Mouse (Mus musculus) neural tube, embryonic 12.5 days (tissue): ENCODE measurements around the gene Afg1l. TPM values are rescaled to one million over a fixed set of nuclear protein-coding genes. Genes with fewer than 3 reads are reported as not detected.

Experiments
- ATAC-seq: fragments of 200-750 bp; cut with Nextera tagmentation; 2 replicates; pipeline ENCODE4 v1.8.0; 2017; ENCODE audit warnings: low read depth, mild to moderate bottlenecking, moderate TSS enrichment, moderate library complexity; ENCODE audit not compliant: low FRiP score
- H3K27ac ChIP-seq: fragments of 300-500 bp; sonication (generic); 2 replicates; pipeline ENCODE4 v1.5.1; 2016
- H3K27me3 ChIP-seq: fragments of 300-500 bp; sonication (generic); replicated peaks from 2 replicates; pipeline ENCODE4 v1.6.1; 2016; ENCODE audit warnings: mild to moderate bottlenecking
- H3K36me3 ChIP-seq: fragments of 300-500 bp; sonication (generic); 2 replicates; pipeline ENCODE4 v1.6.1; 2016; ENCODE audit warnings: mild to moderate bottlenecking
- H3K4me1 ChIP-seq: fragments of 300-500 bp; sonication (generic); 2 replicates; pipeline ENCODE4 v1.6.1; 2016
- H3K4me2 ChIP-seq: fragments of 300-500 bp; sonication (generic); replicated peaks from 2 replicates; pipeline ENCODE4 v1.6.1; 2016; ENCODE audit warnings: mild to moderate bottlenecking
- H3K4me3 ChIP-seq: fragments of 300-500 bp; sonication (generic); 2 replicates; pipeline ENCODE4 v1.5.1; 2016
- H3K9ac ChIP-seq: fragments of 300-500 bp; sonication (generic); 2 replicates; pipeline ENCODE4 v1.6.1; 2016; ENCODE audit warnings: mild to moderate bottlenecking
- H3K9me3 ChIP-seq: fragments of 300-500 bp; sonication (generic); 2 replicates; pipeline ENCODE4 v1.6.1; 2016; ENCODE audit warnings: mild to moderate bottlenecking
- WGBS: fragments of 180-500 bp; shearing (Covaris S2); methylation state at CpG from one replicate; pipeline ENCODE4 v1.1.7; 2016; 5-methylcytosine and 5-hydroxymethylcytosine counted together
- polyA plus RNA-seq: library from polyadenylated mRNA; unstranded; fragments of >200 nt; fragmentation: Nextera tagmentation; extraction: Ambion mirVana; gene quantifications from 2 replicates; pipeline ENCODE4 v1.2.1, GENCODE M21; 2016

Gene Afg1l
- polyA plus RNA-seq, 1 experiment from 2014 or later = 5.1 TPM

DNA sequence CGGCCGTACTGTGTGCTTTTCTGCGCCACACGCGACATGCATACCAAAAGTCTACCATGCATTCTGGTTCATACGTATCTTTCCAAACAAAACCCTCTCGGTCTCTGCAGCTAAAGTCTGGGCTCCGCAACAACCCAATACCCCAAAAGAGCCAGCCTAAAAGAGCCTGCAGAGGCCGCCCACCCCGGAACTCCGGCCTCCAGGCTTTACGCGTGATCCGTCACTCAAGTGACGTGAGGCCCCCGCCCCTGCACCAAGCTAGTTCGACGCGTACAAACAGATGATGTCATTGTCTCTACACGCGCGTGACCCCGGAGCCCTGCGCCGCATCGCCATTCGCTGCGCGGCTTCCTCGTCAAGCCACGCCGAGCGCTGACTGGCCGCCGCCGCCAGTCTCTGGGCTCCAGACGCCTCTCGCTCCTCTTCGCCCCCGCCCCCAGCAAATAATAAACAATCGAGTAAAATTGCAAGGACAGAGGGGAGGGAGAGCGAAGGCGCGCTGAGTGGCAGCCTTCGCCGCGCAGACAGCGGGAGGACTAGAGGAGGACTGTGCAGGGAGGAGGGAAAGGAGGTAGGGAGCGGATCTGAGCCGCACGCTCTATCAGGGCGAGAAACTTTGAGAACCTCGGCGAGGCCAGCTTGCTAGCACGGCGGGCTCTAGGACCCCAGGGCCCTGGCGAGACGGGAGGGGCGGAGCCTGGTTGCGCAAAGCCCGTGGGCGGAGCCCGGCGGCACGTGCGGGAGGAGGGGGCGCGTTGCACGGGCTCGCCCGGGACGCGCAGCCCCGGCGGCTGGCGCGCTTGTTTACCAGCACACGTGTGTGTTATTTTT lies 200.7 kb downstream of the Afg1l start:
- peak; percentile 90 for ATAC-seq
- Histone ChIP-seq H3K4me3 (peak overlapping the region; percentile 80), H3K27me3 (peaks cover 12% of the 10 kb centered on the region), H3K9ac (peak overlapping the region; percentile 78), H3K4me2 (peak overlapping the region; percentile 98), H3K4me1 (peaks cover 25% of the 10 kb centered on the region), H3K9me3 (no peaks in the 10 kb centered on the region), H3K27ac (peak overlapping the region; percentile 92), H3K36me3 (no peaks in the 10 kb centered on the region)
- WGBS = under 1% methylated on average over 78 of the region's 78 CpGs

DNA sequence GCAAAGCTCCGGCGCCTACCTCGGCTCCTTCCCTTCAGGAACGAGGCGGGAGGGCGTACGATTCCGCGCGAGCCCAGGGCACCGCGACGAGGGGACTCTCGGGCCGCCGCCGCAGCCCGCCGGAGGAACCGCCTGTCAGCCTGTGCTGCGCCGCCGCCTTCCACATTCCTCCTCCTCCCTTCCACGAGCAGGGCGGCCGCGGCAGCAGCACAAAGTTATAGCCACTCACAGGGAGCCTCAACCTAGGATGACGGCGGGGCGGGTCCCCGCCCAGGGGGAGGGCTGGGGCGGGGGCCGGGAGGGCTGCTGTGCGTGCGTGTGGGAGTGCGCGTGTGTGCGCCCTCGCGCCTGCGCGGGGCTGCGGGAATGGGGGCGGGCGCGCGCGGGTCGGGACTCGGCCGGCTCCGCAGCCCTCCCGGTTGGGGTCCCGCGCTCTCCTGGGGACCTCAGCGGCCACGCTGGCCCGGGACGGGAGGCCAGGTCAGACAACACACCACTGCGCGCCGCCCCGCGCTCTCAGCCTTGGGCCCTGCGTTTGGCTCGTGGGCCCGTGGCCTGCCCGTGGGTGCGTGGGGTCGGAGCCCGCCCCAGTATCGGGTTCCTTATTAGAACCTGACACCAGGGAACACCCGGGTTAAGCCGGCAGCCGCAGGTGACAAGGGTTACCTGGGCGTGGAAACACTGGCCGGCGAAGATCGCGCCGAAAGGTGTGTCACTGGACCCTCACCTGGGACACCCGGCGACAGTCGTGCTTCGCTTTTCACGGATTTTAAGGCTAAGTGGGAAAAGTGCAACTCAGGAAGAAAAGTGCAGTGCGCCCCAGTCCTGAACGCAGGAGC lies 201.6 kb downstream of the Afg1l start, which contains the start of gene Foxo3:
Gene Foxo3, minus strand, starts transcription at position 249 of the 839 bp plus-strand sequence.
- peaks cover 12% of the 10 kb centered on the region for H3K27me3 ChIP-seq
- H3K4me1 ChIP-seq = peaks cover 28% of the 10 kb centered on the region
- no peaks in the 10 kb centered on the region for H3K9me3 ChIP-seq
- ATAC-seq = peak; percentile 71
- H3K9ac ChIP-seq = peak within 1 kb of the TSS; percentile 78
- peak within 1 kb of the TSS; percentile 98 for H3K4me2 ChIP-seq
- H3K27ac ChIP-seq = peak within 1 kb of the TSS; percentile 92
- H3K36me3 ChIP-seq = no peaks in the 10 kb centered on the region
- under 1% methylated on average over 79 of the region's 88 CpGs for WGBS
- H3K4me3 ChIP-seq = peak within 1 kb of the TSS; percentile 80

DNA sequence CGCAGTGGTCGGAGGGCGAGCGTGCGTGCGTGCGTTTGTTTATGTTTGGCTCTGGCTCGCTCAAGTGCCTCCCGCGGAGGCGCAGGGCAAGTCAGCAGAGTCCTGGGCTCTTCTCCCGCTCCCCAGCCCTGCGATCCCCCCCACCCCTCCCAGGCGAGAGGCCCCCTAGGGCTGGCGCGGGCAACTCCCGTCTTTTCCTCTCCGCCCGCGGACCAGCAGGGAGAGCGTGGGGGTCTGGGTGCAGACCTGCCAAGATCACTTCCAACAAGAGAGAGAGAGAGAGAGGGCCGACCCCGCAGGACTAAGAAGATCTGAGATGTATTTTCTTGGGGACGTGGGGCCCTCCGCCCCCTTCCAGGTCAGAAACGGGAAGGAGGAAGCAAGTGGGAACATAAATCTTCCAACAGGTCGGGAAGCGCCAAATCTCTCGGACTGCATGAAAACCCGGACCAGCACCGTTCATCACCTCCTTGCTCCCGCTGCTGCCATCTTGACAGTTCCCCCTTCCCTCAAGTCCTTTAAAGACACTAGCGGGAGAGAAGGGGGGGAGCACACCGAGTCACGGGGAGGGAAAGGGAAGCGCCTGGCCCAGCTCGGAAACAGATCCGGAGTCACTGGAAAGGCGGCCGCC lies 202.4 kb downstream of the Afg1l start:
- Histone ChIP-seq H3K36me3 (no peaks in the 10 kb centered on the region), H3K4me1 (peaks cover 35% of the 10 kb centered on the region)
- under 1% methylated on average over 40 of the region's 40 CpGs for WGBS

DNA sequence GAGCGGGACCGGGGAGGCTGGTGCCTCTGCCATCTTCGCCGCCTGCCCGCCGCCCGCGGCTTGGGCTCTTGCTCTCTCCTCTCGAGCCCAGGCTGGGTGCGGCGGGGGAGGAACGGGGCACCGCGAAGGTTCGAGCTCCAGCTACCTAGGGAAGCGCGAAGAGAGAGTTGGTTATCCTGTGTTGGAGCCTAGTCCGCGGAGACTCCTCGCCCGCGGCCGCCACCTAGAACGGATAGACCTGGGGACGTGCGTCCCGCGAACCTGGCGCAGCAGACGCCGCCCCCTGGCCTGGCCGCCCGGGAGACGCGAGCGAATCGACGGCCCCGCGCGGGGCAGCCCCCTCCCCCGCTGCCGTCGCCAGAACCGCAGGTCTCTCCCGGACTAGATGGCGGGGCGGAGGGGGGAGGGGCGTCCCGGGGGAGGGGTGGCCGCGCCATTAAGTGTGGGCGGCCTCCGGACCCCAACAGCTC lies 202.9 kb downstream of the Afg1l start:
- Histone ChIP-seq H3K36me3 (no peaks in the 10 kb centered on the region), H3K9me3 (no peaks in the 10 kb centered on the region), H3K27me3 (peaks cover 12% of the 10 kb centered on the region), H3K9ac (peak overlapping the region; percentile 78), H3K4me2 (peak overlapping the region; percentile 98), H3K4me3 (peak overlapping the region; percentile 80), H3K4me1 (peaks cover 36% of the 10 kb centered on the region), H3K27ac (peak overlapping the region; percentile 92; the same call in 1 of the 2 replicates)
- under 1% methylated on average over 50 of the region's 54 CpGs for WGBS
- ATAC-seq = no peak

More for the DNA sequence above, 202.4 kb downstream of the Afg1l start:
- Histone ChIP-seq H3K4me3 (peak overlapping the region; percentile 80), H3K27me3 (peaks cover 12% of the 10 kb centered on the region), H3K4me2 (peak overlapping the region; percentile 98), H3K9me3 (no peaks in the 10 kb centered on the region), H3K9ac (peak overlapping the region; percentile 78), H3K27ac (peak overlapping the region; percentile 92)
- peak; percentile 1; the same call in 1 of the 2 replicates for ATAC-seq

DNA sequence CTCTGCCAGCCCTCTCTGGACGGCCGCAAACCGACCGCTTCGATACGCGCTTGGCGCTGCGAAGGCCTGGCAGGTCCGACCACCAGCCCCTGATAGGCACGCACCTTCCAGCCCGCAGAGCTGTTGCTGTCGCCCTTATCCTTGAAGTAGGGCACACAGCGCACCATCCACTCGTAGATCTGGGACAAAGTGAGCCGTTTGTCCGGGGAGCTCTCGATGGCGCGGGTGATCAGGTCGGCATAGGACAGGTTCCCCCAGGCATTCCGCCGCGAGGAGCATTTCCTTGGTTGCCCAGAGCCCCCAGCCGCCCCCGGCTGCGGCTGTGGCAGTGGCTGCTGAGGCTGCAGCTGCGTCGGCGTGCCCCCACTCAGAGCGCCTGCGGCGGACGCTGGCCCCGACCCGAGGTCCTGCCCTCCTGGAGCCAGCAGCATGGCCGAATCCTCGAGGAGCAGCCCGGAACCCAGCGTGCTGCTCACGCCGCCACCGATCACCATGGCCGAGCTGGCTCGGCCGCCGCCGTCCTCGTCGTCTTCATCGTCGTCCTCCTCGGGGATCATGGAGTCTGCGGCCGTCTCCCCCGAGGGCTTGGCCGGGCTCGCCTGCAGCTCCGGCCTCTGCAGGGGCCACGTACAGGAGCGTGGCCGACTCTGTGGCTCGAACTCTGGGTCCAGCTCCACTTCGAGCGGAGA lies 203.5 kb downstream of the Afg1l start:
- Histone ChIP-seq H3K4me1 (peaks cover 36% of the 10 kb centered on the region), H3K9me3 (no peaks in the 10 kb centered on the region), H3K27me3 (peaks cover 12% of the 10 kb centered on the region), H3K36me3 (no peaks in the 10 kb centered on the region), H3K4me3 (peak overlapping the region; percentile 80), H3K27ac (no peak overlapping the region), H3K4me2 (peak overlapping the region; percentile 98), H3K9ac (peak overlapping the region; percentile 78)
- ATAC-seq = no peak
- 1% methylated on average over 65 of the region's 65 CpGs for WGBS

DNA sequence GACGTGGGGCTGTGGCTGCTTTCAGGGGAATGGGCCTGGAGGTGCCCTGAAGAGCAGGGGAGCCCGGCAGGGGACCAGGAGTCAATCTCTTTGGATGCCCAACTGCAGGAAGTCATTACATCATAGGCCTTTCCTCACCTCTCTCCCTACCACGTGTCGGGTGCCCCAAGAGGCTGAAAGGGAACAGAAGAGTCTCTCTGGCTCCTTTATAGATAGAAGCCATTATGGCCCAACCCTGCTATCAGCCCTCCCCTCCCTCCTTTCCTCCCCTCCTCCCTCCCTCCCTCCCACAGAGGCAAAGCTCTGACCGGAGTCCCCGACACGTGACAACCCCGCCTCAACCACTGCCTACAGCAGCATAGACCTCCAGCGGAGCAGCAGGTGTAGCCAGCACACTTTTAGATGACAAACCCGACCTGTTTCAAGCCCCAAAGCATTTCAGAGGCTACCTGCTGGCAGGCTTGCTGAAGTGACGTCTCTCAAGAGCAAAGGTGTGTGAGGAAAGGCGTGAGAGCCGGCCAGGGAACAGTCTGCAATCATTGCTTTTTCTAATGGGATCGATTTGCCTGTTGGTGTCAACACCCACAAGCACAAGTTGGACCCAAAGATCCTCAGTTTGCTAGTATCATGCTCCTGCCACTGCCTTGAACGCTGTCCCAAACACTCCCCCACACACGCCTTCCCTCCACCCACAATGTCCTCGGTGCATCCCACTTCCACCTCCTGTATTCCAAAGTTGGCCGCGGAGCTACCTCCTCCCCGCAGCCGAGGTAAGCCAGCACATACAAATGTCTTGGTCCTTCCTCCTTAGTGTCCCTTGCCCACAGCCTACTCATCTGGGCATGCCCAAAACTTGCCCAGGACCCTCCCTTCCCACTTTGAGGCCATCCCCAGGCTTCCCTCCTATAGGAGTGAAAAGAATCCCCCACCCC lies 204.3 kb downstream of the Afg1l start:
- Histone ChIP-seq H3K4me3 (peak overlapping the region; percentile 80), H3K4me1 (peaks cover 40% of the 10 kb centered on the region), H3K4me2 (peak overlapping the region; percentile 98), H3K27ac (no peak overlapping the region), H3K27me3 (peaks cover 12% of the 10 kb centered on the region), H3K9me3 (no peaks in the 10 kb centered on the region), H3K9ac (peak overlapping the region; percentile 78), H3K36me3 (no peaks in the 10 kb centered on the region)
- WGBS = 4% methylated on average over 21 of the region's 21 CpGs
- no peak for ATAC-seq

DNA sequence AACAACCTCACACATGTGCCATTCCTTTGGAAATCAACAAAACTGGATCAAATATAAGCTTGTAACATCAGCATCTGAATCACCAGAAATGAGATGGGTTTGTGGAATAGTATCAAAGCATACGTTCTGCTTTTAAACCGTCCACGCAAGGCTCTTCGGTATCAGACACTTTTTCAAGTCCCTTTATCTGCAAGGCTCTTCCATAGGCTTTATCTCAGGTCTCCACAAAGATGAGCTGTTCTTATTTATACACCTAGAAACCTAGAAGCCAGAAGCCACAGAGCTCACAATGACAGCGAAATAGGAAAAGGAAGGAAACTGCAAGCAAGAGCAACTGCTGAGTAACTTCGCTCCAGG lies 205.0 kb downstream of the Afg1l start:
- Histone ChIP-seq H3K4me1 (peaks cover 37% of the 10 kb centered on the region), H3K36me3 (no peaks in the 10 kb centered on the region), H3K27ac (no peak overlapping the region), H3K4me2 (peak overlapping the region; percentile 98), H3K4me3 (peak overlapping the region; percentile 80), H3K27me3 (peaks cover 12% of the 10 kb centered on the region), H3K9me3 (no peaks in the 10 kb centered on the region), H3K9ac (no peak overlapping the region)
- 65% methylated on average over 6 of the region's 6 CpGs for WGBS
- no peak for ATAC-seq

DNA sequence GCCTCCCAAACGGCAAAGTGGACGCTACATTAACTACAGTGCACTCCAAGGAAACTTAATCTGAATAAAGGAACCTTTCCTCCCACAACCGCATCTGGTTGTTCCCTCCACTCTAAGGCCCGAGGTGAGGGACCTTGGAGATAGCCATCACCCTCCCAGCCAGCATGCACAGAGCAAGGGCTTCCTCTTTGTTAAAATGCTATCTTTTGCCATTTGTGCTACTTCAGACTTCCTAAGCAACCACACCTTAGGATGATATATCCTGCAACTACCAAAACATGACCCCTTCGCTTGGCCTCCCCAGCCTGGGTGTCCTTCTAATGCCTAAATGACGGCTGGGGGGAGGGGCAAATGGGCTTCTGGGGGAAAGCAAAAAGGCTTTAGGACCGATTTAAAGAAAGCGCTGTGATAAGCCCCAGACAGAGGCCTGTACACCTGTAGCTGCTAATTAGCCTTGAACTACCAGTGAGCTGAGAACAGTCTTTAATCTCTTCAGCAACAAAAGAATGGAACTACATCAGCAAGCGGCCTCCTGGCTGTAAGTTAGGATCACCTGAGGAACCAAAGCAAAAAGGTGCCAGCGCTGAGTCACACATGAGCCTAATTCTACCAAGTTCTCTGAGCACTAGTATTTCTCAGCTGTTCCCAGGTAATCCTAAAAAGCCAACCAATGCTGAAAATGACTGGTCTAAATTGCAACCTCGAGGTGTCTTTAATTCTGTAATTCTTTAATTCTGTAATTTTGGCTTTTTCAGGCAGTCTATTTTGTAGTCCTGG lies 206.7 kb downstream of the Afg1l start:
- Histone ChIP-seq H3K9ac (no peak overlapping the region), H3K9me3 (no peaks in the 10 kb centered on the region), H3K4me3 (no peak overlapping the region), H3K4me1 (peaks cover 36% of the 10 kb centered on the region), H3K4me2 (peak overlapping the region; percentile 25; the same call in 1 of the 2 replicates), H3K27ac (no peak overlapping the region), H3K27me3 (peaks cover 12% of the 10 kb centered on the region), H3K36me3 (0 out of 2 replicates have a peak, but pooled peaks cover 5% of the 10 kb centered on the region)
- WGBS = 64% methylated on average over 11 of the region's 11 CpGs
- ATAC-seq = no peak

DNA sequence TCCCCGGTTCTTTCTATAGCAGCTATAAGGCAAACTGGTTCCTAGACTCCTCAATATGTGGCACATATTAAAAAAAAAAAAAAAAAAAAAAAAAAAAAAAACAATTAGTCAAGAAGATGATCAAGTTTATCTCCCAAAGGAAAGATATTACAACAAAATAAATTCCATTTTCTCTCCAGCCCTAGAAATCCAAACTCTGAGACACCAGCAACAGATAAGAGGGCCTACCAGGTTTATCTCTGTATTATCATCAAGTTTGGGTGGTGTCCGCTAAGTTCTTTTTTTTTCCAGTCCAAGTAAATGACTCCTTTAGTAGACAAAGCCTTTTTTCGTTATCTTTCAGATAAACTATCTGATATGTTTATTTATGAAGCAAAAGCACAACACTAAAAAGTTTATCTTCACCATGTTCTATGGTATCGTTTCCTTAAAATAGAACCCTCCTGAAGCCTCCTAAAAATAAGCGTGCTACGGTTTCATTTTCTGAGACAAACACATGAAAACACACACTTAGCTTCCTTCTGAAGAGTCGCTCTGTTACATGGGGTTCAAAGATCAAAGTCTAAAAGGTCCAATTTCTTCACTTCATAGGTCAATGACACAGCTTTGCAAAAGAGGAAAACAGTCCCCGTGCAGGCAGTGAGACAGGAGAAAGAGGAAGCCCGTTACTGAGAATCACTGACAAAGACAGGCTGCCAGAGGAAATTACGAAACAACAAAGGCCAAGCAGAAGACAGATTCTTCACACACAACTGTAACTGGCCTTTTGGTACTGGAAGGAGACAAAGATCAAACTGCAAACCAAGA lies 207.9 kb downstream of the Afg1l start:
- no peak overlapping the region for H3K4me2 ChIP-seq
- H3K9ac ChIP-seq = no peak overlapping the region
- H3K36me3 ChIP-seq = peaks cover 15% of the 10 kb centered on the region; the same call in 1 of the 2 replicates
- no peaks in the 10 kb centered on the region for H3K9me3 ChIP-seq
- ATAC-seq = no peak
- H3K4me1 ChIP-seq = peaks cover 36% of the 10 kb centered on the region
- H3K4me3 ChIP-seq = no peak overlapping the region
- no peak overlapping the region for H3K27ac ChIP-seq
- WGBS = 60% methylated on average over 10 of the region's 10 CpGs
- peaks cover 12% of the 10 kb centered on the region for H3K27me3 ChIP-seq
